Mouse (Mus musculus): ENCODE measurements around the gene Lingo2. TPM values are rescaled to one million over a fixed set of nuclear protein-coding genes. Genes with fewer than 3 reads are reported as not detected.

Gene Lingo2
- total and polyA plus RNA-seq, 2 experiments, result not detected

DNA sequence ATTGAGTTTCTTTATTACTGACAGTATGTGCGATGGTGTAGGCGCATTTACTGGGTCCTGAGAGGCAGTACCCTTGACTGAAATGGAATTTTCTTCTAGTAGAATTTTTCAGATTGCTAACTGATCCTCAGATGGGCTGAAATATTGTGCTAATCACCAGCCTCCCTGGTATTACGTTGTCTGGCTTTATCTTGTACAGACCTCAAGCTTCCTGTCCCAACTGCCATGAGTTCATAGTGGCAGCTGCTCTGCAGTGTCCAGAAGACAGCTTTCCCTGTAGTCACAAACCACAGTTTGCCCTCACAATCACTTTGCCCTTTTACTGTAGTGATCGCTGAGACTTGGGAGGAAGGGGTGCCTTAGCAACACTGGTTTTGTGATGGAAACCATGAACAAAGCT, 176.5 kb downstream of the Lingo2 start:
- no peak overlapping the region for H3K4me3 ChIP-seq (ENCODE audit: insufficient read depth, low read depth, low read length)
- DNase-seq (ENCODE audit: extremely low read depth, low read depth, low spot score), result no peak
- H3K27ac ChIP-seq (replicated peaks; ENCODE audit: insufficient read depth, low read depth, low read length), result no peak overlapping the region
- H3K36me3 ChIP-seq (ENCODE audit: control insufficient read depth, insufficient read depth, low read length), result no peaks in the 10 kb centered on the region
- no peak overlapping the region for H3K9ac ChIP-seq (ENCODE audit: low read depth, low read length)
- H3K79me2 ChIP-seq (ENCODE audit: control insufficient read depth, insufficient read depth, low read length), result no peaks in the 10 kb centered on the region
- WGBS, result 79% methylated on average over 4 of the region's 4 CpGs
- H3K4me1 ChIP-seq (ENCODE audit: control insufficient read depth, insufficient read depth, low read length), result no peaks in the 10 kb centered on the region
- no peaks in the 10 kb centered on the region for H3K27me3 ChIP-seq (ENCODE audit: control insufficient read depth, insufficient read depth, low read length)
- no peak for TF ChIP-seq CTCF (IDR thresholded peaks at IDR 0.05; ENCODE audit: low read depth, low read length)
- no peak for TF ChIP-seq POLR2A (IDR thresholded peaks at IDR 0.05; ENCODE audit: extremely low read depth, insufficient read depth, low read length)

DNA sequence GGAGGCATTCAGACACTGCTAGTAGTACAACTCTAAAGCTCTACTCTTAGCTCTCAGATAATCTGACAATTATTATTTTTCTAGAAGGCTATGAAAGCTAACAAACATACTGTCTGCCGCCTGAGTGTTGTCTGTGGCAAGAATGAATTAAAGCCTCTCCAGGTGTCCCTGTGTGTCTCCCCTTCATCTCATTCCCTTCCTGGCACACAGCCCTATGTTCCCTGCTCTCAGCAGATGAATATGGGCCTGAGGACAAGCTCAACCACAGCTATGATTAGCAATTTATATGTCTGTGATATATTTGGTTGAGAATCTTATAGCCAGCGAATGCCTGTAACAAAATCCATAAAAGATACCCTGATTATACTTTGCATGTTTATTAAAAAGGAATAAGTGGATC, 220.9 kb downstream of the Lingo2 start:
- no peaks in the 10 kb centered on the region for H3K79me2 ChIP-seq (ENCODE audit: control insufficient read depth, insufficient read depth, low read length)
- WGBS, result 69% methylated on average over 2 of the region's 2 CpGs
- no peaks in the 10 kb centered on the region for H3K4me1 ChIP-seq (ENCODE audit: control insufficient read depth, insufficient read depth, low read length)
- H3K27ac ChIP-seq (replicated peaks; ENCODE audit: insufficient read depth, low read depth, low read length), result no peak overlapping the region
- no peak overlapping the region for H3K9ac ChIP-seq (ENCODE audit: low read depth, low read length)
- TF ChIP-seq POLR2A (IDR thresholded peaks at IDR 0.05; ENCODE audit: extremely low read depth, insufficient read depth, low read length) (no peak), CTCF (IDR thresholded peaks at IDR 0.05; ENCODE audit: low read depth, low read length) (no peak)
- H3K27me3 ChIP-seq (ENCODE audit: control insufficient read depth, insufficient read depth, low read length), result no peaks in the 10 kb centered on the region
- no peak for DNase-seq (ENCODE audit: extremely low read depth, low read depth, low spot score)
- H3K4me3 ChIP-seq (ENCODE audit: insufficient read depth, low read depth, low read length), result no peak overlapping the region
- no peaks in the 10 kb centered on the region for H3K36me3 ChIP-seq (ENCODE audit: control insufficient read depth, insufficient read depth, low read length)

DNA sequence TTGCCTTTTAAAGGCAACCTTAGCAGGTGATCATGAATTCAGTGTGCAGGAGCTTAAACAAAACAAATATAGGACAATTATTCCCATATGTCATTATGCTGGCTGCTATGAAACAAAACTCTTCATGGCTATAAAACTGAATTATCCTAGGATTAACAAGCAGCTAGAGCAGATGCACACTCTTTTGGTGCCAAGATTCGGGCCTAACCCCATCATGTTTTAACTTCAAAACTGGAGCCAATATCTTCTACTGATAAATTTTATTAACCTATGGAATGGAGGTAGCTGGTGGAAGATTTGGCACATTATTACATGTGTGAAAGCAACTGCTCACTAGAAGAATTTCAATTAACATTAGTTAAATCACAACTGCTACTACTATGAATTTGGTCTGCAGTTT, 235.1 kb downstream of the Lingo2 start:
- no peak for DNase-seq (ENCODE audit: extremely low read depth, low read depth, low spot score)
- H3K9ac ChIP-seq (ENCODE audit: low read depth, low read length), result no peak overlapping the region
- H3K36me3 ChIP-seq (ENCODE audit: control insufficient read depth, insufficient read depth, low read length), result no peaks in the 10 kb centered on the region
- no peaks in the 10 kb centered on the region for H3K27me3 ChIP-seq (ENCODE audit: control insufficient read depth, insufficient read depth, low read length)
- no peak overlapping the region for H3K4me3 ChIP-seq (ENCODE audit: insufficient read depth, low read depth, low read length)
- WGBS, result 58% methylated on average over 1 of the region's 1 CpGs
- no peaks in the 10 kb centered on the region for H3K4me1 ChIP-seq (ENCODE audit: control insufficient read depth, insufficient read depth, low read length)
- no peak for TF ChIP-seq POLR2A (IDR thresholded peaks at IDR 0.05; ENCODE audit: extremely low read depth, insufficient read depth, low read length)
- no peak for TF ChIP-seq CTCF (IDR thresholded peaks at IDR 0.05; ENCODE audit: low read depth, low read length)
- H3K27ac ChIP-seq (replicated peaks; ENCODE audit: insufficient read depth, low read depth, low read length), result no peak overlapping the region
- no peaks in the 10 kb centered on the region for H3K79me2 ChIP-seq (ENCODE audit: control insufficient read depth, insufficient read depth, low read length)

DNA sequence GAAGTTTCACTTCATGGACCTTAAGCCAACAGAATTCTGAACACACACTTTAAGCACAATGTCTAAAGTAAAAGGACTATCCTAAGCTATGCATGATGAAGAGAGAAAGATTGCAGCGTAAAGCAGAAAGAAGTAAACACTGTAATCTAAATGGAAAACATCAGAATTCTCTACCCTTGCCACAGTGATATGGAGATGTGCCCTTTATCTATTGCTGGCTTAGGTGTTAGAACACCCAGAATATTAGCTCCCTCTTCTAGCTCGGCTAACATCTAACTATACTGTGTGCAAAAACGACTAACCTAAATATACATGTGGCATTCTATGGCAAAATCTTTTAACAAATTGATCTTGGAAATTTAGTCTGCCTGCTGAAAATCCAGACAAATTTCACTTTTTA, 252.7 kb downstream of the Lingo2 start:
- H3K4me3 ChIP-seq (ENCODE audit: insufficient read depth, low read depth, low read length), result no peak overlapping the region
- no peak overlapping the region for H3K9ac ChIP-seq (ENCODE audit: low read depth, low read length)
- no peak for DNase-seq (ENCODE audit: extremely low read depth, low read depth, low spot score)
- no peaks in the 10 kb centered on the region for H3K27me3 ChIP-seq (ENCODE audit: control insufficient read depth, insufficient read depth, low read length)
- H3K36me3 ChIP-seq (ENCODE audit: control insufficient read depth, insufficient read depth, low read length), result no peaks in the 10 kb centered on the region
- H3K4me1 ChIP-seq (ENCODE audit: control insufficient read depth, insufficient read depth, low read length), result no peaks in the 10 kb centered on the region
- TF ChIP-seq CTCF (IDR thresholded peaks at IDR 0.05; ENCODE audit: low read depth, low read length) (no peak), POLR2A (IDR thresholded peaks at IDR 0.05; ENCODE audit: extremely low read depth, insufficient read depth, low read length) (no peak)
- 69% methylated on average over 3 of the region's 3 CpGs for WGBS
- no peak overlapping the region for H3K27ac ChIP-seq (replicated peaks; ENCODE audit: insufficient read depth, low read depth, low read length)
- H3K79me2 ChIP-seq (ENCODE audit: control insufficient read depth, insufficient read depth, low read length), result no peaks in the 10 kb centered on the region

DNA sequence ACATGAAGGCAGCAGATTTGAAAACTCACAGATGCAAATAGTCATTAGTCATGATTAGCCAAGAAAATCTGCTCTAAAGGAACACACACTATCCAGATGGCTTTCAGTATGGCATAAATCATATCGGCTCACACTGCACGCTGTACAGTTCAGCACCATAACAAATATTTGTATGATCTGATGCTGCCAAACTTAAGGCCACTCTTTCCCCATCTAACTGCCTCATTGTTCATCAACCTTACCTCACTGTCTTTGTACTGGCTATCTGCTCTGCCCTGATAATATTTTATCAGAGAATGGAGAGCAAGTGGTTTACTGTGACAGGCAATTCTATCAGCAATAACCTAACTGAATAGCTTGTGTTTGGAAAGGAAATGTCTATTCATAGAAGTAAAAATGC, 254.7 kb downstream of the Lingo2 start:
- no peak overlapping the region for H3K4me3 ChIP-seq (ENCODE audit: insufficient read depth, low read depth, low read length)
- TF ChIP-seq POLR2A (IDR thresholded peaks at IDR 0.05; ENCODE audit: extremely low read depth, insufficient read depth, low read length), result no peak
- no peak for TF ChIP-seq CTCF (IDR thresholded peaks at IDR 0.05; ENCODE audit: low read depth, low read length)
- H3K9ac ChIP-seq (ENCODE audit: low read depth, low read length), result no peak overlapping the region
- WGBS, result 78% methylated on average over 2 of the region's 2 CpGs
- H3K36me3 ChIP-seq (ENCODE audit: control insufficient read depth, insufficient read depth, low read length), result no peaks in the 10 kb centered on the region
- H3K79me2 ChIP-seq (ENCODE audit: control insufficient read depth, insufficient read depth, low read length), result no peaks in the 10 kb centered on the region
- no peak for DNase-seq (ENCODE audit: extremely low read depth, low read depth, low spot score)
- no peak overlapping the region for H3K27ac ChIP-seq (replicated peaks; ENCODE audit: insufficient read depth, low read depth, low read length)
- no peaks in the 10 kb centered on the region for H3K4me1 ChIP-seq (ENCODE audit: control insufficient read depth, insufficient read depth, low read length)
- no peaks in the 10 kb centered on the region for H3K27me3 ChIP-seq (ENCODE audit: control insufficient read depth, insufficient read depth, low read length)

DNA sequence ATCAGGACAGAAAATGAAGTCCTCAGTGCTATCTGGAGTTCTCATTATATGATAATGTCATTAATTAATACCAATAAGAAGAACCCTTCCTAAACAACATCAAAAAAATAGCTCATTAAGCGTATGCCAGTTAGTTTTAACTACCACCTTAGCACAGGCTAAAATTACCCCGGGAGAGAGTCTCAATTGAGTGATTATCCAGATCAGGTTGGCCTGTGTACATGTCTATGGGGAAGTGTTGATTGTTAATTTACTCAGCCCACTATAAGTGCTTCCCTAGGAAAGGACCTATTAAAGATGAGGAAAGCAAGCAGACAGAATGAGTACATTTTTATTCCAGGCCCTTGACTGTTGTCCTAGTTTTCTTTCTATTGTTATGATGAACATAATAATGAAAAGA, 291.6 kb downstream of the Lingo2 start:
- no peaks in the 10 kb centered on the region for H3K4me1 ChIP-seq (ENCODE audit: control insufficient read depth, insufficient read depth, low read length)
- no peaks in the 10 kb centered on the region for H3K36me3 ChIP-seq (ENCODE audit: control insufficient read depth, insufficient read depth, low read length)
- H3K27ac ChIP-seq (replicated peaks; ENCODE audit: insufficient read depth, low read depth, low read length), result no peak overlapping the region
- no peak overlapping the region for H3K9ac ChIP-seq (ENCODE audit: low read depth, low read length)
- H3K4me3 ChIP-seq (ENCODE audit: insufficient read depth, low read depth, low read length), result no peak overlapping the region
- H3K79me2 ChIP-seq (ENCODE audit: control insufficient read depth, insufficient read depth, low read length), result no peaks in the 10 kb centered on the region
- 92% methylated on average over 2 of the region's 2 CpGs for WGBS
- TF ChIP-seq CTCF (IDR thresholded peaks at IDR 0.05; ENCODE audit: low read depth, low read length), result no peak
- TF ChIP-seq POLR2A (IDR thresholded peaks at IDR 0.05; ENCODE audit: extremely low read depth, insufficient read depth, low read length), result no peak
- H3K27me3 ChIP-seq (ENCODE audit: control insufficient read depth, insufficient read depth, low read length), result no peaks in the 10 kb centered on the region
- DNase-seq (ENCODE audit: extremely low read depth, low read depth, low spot score), result no peak

All from liver, adult 2 months (tissue).